Mouse (Mus musculus) heart, postnatal 4 days (tissue): ENCODE measurements around the gene Spry1. TPM values are rescaled to one million over a fixed set of nuclear protein-coding genes. Genes with fewer than 3 reads are reported as not detected.
A peak's percentile ranks its signal among the peaks of the same experiment; 100 is the strongest.
"Not testable (repeated sequence)": the region's sequence is repeated elsewhere in the genome, so short reads cannot be mapped to it uniquely, and the experiment has no call there.

Experiments used
- DNase-seq: peaks from one replicate; pipeline ENCODE4 v3.0.0; 2021
- total RNA-seq, 2 experiments: library from RNA; stranded (reverse); gene quantifications; 2 replicates each; pipeline ENCODE4 v1.2.3; 2021

The Spry1 gene
- total RNA-seq: 10 to 100 TPM; 39.2 to 40.0 TPM

- peak; percentile 98 for DNase-seq
These were observed at the start of gene Spry1 for GRCm38 (mm10) chr3:37639690-37640089. Gene Spry1 (plus strand): TSS chr3:37639947.

- no peak for DNase-seq
These were observed 44.0 kb upstream of the Spry1 start for GRCm38 (mm10) chr3:37595721-37596120.

- no peak for DNase-seq
These were observed 43.2 kb upstream of the Spry1 start for GRCm38 (mm10) chr3:37596519-37596918.

- DNase-seq: no peak
These were observed 42.5 kb upstream of the Spry1 start for GRCm38 (mm10) chr3:37597200-37597599.

GRCm38 (mm10) chr3:37599641-37600040 is 40.1 kb upstream of the Spry1 start:
- DNase-seq: not testable (repeated sequence)

- DNase-seq: no peak
These were observed 37.4 kb upstream of the Spry1 start for GRCm38 (mm10) chr3:37602356-37602755.

GRCm38 (mm10) chr3:37602890-37603289 is 36.9 kb upstream of the Spry1 start:
- DNase-seq: no peak

- no peak for DNase-seq
These were observed 36.2 kb upstream of the Spry1 start for GRCm38 (mm10) chr3:37603541-37603940.

GRCm38 (mm10) chr3:37604976-37605875 is 34.5 kb upstream of the Spry1 start:
- DNase-seq: no peak

- peak; percentile 24 for DNase-seq
These were observed 33.9 kb upstream of the Spry1 start for GRCm38 (mm10) chr3:37605876-37606238.

- DNase-seq: no peak
These were observed 30.8 kb upstream of the Spry1 start for GRCm38 (mm10) chr3:37608926-37609325.

- no peak for DNase-seq
These were observed 29.1 kb upstream of the Spry1 start for GRCm38 (mm10) chr3:37610670-37611069.

- peak; percentile 66 for DNase-seq
These were observed 26.0 kb upstream of the Spry1 start for GRCm38 (mm10) chr3:37613722-37614121.

- DNase-seq: no peak
These were observed 24.7 kb upstream of the Spry1 start for GRCm38 (mm10) chr3:37614878-37615650.

- DNase-seq: no peak
These were observed 22.9 kb upstream of the Spry1 start for GRCm38 (mm10) chr3:37616586-37617547.

- DNase-seq: no peak
These were observed 7.5 kb upstream of the Spry1 start for GRCm38 (mm10) chr3:37632246-37632645.

GRCm38 (mm10) chr3:37632751-37633150 is 7.0 kb upstream of the Spry1 start:
- DNase-seq: no peak

GRCm38 (mm10) chr3:37634648-37635047 is 5.1 kb upstream of the Spry1 start:
- peak; percentile 26 for DNase-seq

GRCm38 (mm10) chr3:37636921-37637320 is 2.8 kb upstream of the Spry1 start:
- no peak for DNase-seq

- DNase-seq: peak; percentile 52
These were observed 495 bp downstream of the Spry1 start for GRCm38 (mm10) chr3:37640162-37640721.

- peak; percentile 84 for DNase-seq
These were observed 1.1 kb downstream of the Spry1 start for GRCm38 (mm10) chr3:37640810-37641209.
